Mouse (Mus musculus): ENCODE data around the gene Slc25a11.

DNA sequence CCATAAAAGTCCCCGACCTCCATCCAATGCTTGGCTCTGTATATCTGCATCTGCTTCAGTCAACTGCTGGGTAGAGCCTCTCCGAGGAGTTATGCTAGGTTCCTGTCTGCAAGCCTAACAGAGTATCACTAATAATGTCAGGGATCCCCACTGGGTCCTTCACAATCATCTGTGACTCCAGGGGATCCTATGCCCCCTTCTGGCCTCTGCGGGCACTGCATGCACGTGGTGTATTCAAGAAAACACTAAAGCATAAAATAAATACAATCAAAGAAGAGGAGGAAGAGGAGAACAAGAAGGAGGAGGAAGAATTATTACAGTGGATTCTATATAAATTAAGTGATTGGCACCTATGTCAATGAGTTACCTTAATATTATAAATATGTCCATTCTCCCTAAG is 21.8 kb downstream of the Slc25a11 start:
- TF ChIP-seq CTCF (IDR thresholded peaks at IDR 0.05; ENCODE audit: borderline replicate concordance, insufficient read depth, low read depth, low read length) (peak; percentile 64), POLR2A (IDR thresholded peaks at IDR 0.05; ENCODE audit: borderline replicate concordance, insufficient read depth, low read length) (no peak)
